Mouse (Mus musculus) megakaryocyte, embryonic 14.5 days (primary cell): Measurements from ENCODE around the gene Tnk2. TPM values are rescaled to one million over a fixed set of nuclear protein-coding genes. Genes with fewer than 3 reads are reported as not detected.
"Not testable (repeated sequence)": the region's sequence is repeated elsewhere in the genome, so short reads cannot be mapped to it uniquely, and the experiment has no call there.

Experiments
- H3K27me3 ChIP-seq: replicated peaks from 2 replicates; pipeline ENCODE3; 2012; ENCODE audit warnings: inconsistent platforms
- H3K36me3 ChIP-seq: replicated peaks from 2 replicates; pipeline ENCODE3; 2012; ENCODE audit warnings: low read length, inconsistent platforms, mixed read lengths
- H3K4me1 ChIP-seq: 2 replicates; pipeline ENCODE4 v1.6.1; 2012; ENCODE audit warnings: inconsistent platforms
- H3K4me3 ChIP-seq: replicated peaks from 2 replicates; pipeline ENCODE3; 2012; ENCODE audit warnings: moderate library complexity, mild to moderate bottlenecking, inconsistent platforms
- H3K9me3 ChIP-seq: 2 replicates; pipeline ENCODE4 v1.6.1; 2012; ENCODE audit warnings: inconsistent platforms
- FLI1 ChIP-seq: IDR thresholded peaks from 2 replicates; pipeline ENCODE4 v1.6.1; 2012; ENCODE audit warnings: low read length, inconsistent platforms, mixed read lengths
- GATA1 ChIP-seq: IDR thresholded peaks from 3 replicates; pipeline ENCODE4 v1.6.1; 2012; ENCODE audit warnings: mixed read lengths, low read length, inconsistent platforms, borderline replicate concordance
- polyA plus RNA-seq: library from polyadenylated mRNA; stranded (reverse); fragments of >175 nt; gene quantifications from 2 replicates; pipeline ENCODE4 v1.2.3, GENCODE M21; 2012; ENCODE audit warnings: low replicate concordance; ENCODE audit not compliant: insufficient read depth

The Tnk2 gene
- polyA plus RNA-seq, 1 experiment: 230 TPM

GRCm38 (mm10) chr16:32635314-32635713, 8.4 kb upstream of the Tnk2 start:
- Histone ChIP-seq H3K27me3 (peaks cover 2% of the 10 kb centered on the region), H3K9me3 (peaks cover 5% of the 10 kb centered on the region; the same call in 1 of the 2 replicates), H3K4me1 (peaks cover 32% of the 10 kb centered on the region), H3K4me3 (no peak overlapping the region), H3K36me3 (peaks cover 39% of the 10 kb centered on the region)
- TF ChIP-seq FLI1: no peak
- no peak for TF ChIP-seq GATA1

DNA sequence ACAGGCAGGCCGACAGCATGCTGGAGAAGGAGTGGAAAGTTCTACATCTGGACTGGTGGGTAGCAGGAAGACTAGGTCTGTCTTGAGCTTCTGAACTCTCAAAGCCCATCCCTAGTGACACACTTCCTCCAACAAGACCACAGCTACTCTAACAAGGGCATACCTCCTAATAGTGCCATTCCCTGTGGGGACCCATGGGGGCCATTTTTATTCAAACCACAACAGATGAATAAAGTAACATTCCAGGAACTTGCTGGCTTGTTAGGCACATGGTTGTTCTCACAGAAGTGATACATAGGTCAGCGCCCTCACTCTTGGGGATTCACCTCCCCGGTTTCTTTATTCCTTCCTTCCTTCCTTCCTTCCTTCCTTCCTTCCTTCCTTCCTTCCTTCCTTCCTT, 7.3 kb upstream of the Tnk2 start:
- TF ChIP-seq FLI1 (no peak), GATA1 (no peak)
- peaks cover 32% of the 10 kb centered on the region for H3K4me1 ChIP-seq
- H3K4me3 ChIP-seq: no peak overlapping the region
- H3K9me3 ChIP-seq: peaks cover 5% of the 10 kb centered on the region; the same call in 1 of the 2 replicates
- peaks cover 29% of the 10 kb centered on the region for H3K36me3 ChIP-seq
- peaks cover 2% of the 10 kb centered on the region for H3K27me3 ChIP-seq

- Histone ChIP-seq H3K4me3 (no peak overlapping the region), H3K4me1 (peaks cover 39% of the 10 kb centered on the region), H3K27me3 (peaks cover 8% of the 10 kb centered on the region), H3K9me3 (peaks cover 5% of the 10 kb centered on the region; the same call in 1 of the 2 replicates), H3K36me3 (peaks cover 22% of the 10 kb centered on the region)
- TF ChIP-seq FLI1: no peak
- TF ChIP-seq GATA1: no peak
Observed at GRCm38 (mm10) chr16:32636871-32637521, 6.7 kb upstream of the Tnk2 start.

- Histone ChIP-seq H3K4me3 (peak overlapping the region; percentile 72), H3K36me3 (peaks cover 8% of the 10 kb centered on the region), H3K27me3 (peaks cover 10% of the 10 kb centered on the region), H3K4me1 (peaks cover 48% of the 10 kb centered on the region), H3K9me3 (peaks cover 5% of the 10 kb centered on the region; the same call in 1 of the 2 replicates)
- TF ChIP-seq GATA1 (no peak), FLI1 (no peak)
Observed at GRCm38 (mm10) chr16:32638476-32638875, 5.2 kb upstream of the Tnk2 start.

- no peak for TF ChIP-seq GATA1
- TF ChIP-seq FLI1: no peak
- peaks cover 52% of the 10 kb centered on the region for H3K4me1 ChIP-seq
- H3K4me3 ChIP-seq: no peak overlapping the region
- H3K9me3 ChIP-seq: peaks cover 5% of the 10 kb centered on the region; the same call in 1 of the 2 replicates
- peaks cover 3% of the 10 kb centered on the region for H3K36me3 ChIP-seq
- H3K27me3 ChIP-seq: peaks cover 10% of the 10 kb centered on the region
Observed at GRCm38 (mm10) chr16:32640096-32640495, 3.6 kb upstream of the Tnk2 start.

DNA sequence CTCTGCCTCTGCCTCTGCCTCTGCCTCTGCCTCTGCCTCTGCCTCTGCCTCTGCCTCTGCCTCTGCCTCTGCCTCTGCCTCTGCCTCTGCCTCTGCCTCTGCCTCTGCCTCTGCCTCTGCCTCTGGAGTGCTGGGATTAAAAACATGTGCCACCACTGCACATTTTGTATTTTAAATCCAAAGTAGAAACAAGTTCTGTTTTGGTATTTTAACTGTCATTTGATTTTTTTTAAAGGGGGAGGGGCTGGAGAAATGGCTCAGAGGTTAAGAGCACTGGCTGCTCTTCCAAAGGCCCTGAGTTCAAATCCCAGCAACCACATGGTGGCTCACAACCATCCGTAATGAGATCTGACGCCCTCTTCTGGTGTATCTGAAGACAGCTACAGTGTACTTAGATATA, 3.0 kb upstream of the Tnk2 start:
- peaks cover 58% of the 10 kb centered on the region for H3K4me1 ChIP-seq
- H3K36me3 ChIP-seq, H3K4me3 ChIP-seq, H3K9me3 ChIP-seq: not testable (repeated sequence)
- H3K27me3 ChIP-seq: peaks cover 10% of the 10 kb centered on the region

DNA sequence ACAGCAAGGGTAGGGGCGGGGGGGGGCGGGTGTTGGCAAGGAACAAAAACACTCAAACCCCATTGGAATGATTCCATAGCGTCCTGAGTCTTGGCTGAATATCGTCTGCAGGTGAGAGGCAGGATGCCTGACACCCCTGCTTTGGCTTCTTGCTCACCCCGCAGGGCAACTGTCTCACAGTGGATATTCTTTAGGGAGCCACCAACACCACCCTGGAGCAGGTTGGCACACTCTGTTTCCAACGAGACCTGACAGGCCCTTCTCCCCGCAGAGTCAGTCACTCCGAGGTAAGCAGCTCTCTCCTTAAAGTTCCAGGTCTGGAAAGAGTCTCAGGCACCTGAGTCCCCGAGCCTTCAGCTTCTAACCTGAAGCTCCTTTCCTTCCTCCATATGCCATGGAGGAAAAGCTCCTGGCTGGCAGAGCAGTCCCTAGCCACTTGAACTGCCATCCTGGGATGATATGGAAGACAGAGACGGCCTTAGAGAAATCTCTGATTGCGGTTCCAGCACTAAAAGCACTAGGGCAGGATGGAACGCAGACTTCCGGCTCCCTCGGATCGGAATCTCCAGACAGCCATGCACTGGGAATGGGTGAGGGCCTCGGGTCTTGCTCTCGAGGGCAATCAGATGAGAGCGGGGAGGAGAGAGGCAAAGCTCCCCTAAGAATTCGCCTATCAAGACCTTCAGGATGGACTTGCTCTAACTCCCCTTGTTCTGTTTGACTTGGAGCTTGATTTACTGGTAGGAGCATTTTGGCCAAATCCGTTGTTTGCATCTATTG, 2.0 kb upstream of the Tnk2 start:
- Histone ChIP-seq H3K27me3 (peaks cover 10% of the 10 kb centered on the region), H3K9me3 (no peaks in the 10 kb centered on the region), H3K4me3 (no peak overlapping the region), H3K36me3 (peaks cover 4% of the 10 kb centered on the region), H3K4me1 (peaks cover 60% of the 10 kb centered on the region)
- TF ChIP-seq FLI1 (no peak), GATA1 (no peak)

DNA sequence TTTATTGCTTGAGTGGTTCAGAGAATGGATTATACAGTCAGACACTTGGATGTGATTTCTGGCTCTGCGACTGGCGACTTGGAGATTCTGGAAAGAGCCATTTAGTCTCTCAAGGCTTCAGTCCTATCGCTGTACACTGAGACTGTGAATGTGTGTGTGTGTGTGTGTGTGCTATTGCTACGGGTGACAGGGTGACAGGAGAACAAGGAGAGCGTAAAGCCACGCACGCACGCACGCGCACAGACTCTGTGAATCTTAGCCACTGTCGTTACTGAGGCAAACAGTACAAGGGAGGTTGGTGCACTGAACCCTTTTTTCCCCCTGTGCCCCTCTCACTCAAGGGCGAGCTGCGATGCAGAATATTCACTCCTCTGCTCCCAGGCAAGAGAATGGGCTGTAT, 1.4 kb upstream of the Tnk2 start:
- Histone ChIP-seq H3K36me3 (peaks cover 4% of the 10 kb centered on the region), H3K9me3 (no peaks in the 10 kb centered on the region), H3K4me1 (peaks cover 58% of the 10 kb centered on the region), H3K4me3 (peak overlapping the region; percentile 57), H3K27me3 (peaks cover 8% of the 10 kb centered on the region)
- no peak for TF ChIP-seq FLI1
- no peak for TF ChIP-seq GATA1

DNA sequence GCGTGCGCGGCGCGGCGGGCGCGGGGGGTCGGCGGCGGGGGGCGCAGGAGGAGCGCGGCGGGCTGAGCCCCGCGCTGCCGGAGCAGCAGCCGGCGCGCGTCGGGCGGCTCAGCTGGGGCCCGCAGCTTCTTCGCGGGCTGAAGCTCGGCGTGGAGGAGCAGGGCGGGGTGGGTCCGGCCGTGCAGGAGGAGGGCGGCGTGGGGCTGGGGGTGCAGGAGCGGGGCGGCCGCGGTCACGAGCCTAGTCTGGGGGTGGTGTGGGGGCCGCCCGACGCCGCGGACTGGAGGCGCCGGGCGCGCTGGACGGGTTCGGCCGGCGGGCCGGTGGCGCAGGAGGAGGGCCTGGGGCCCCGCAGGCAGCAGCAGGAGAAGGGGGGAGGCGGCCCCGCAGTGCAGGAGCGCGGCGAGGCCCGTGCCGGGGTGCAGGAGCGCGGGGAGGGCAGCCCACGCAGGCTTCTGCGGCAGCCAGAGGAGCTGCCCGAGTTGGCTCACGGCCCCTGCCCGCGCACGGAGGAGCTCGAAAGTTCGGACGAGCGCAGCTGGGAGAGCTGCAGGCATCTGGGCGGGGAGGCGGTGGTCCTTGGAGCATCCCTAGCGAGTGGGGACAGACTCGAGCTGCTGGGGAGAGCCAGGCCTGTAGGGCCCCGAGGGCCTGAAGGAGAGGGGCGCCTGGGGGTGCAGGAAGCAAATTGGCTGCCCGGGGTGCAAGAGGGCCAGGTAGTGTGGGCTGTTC, 561 bp downstream of the Tnk2 start:
- Histone ChIP-seq H3K36me3 (peaks cover 4% of the 10 kb centered on the region), H3K4me1 (peaks cover 63% of the 10 kb centered on the region), H3K9me3 (no peaks in the 10 kb centered on the region), H3K4me3 (peak overlapping the region; percentile 95), H3K27me3 (peaks cover 8% of the 10 kb centered on the region)
- TF ChIP-seq GATA1 (no peak), FLI1 (no peak)

GRCm38 (mm10) chr16:32644801-32645170, 1.1 kb downstream of the Tnk2 start:
- Histone ChIP-seq H3K27me3 (peaks cover 8% of the 10 kb centered on the region), H3K4me1 (peaks cover 67% of the 10 kb centered on the region), H3K9me3 (no peaks in the 10 kb centered on the region), H3K36me3 (peaks cover 4% of the 10 kb centered on the region), H3K4me3 (peak overlapping the region; percentile 95)
- TF ChIP-seq FLI1 (no peak), GATA1 (no peak)
